Mouse (Mus musculus) cerebellum, adult 18-20 months (tissue): Measurements from ENCODE around the gene Nktr.
A peak's percentile ranks its signal among the peaks of the same experiment; 100 is the strongest.

Source experiments
- DNase-seq, 2 experiments: peaks; one replicate each; pipeline ENCODE4 v3.0.0; 2021

Gene Nktr

DNA sequence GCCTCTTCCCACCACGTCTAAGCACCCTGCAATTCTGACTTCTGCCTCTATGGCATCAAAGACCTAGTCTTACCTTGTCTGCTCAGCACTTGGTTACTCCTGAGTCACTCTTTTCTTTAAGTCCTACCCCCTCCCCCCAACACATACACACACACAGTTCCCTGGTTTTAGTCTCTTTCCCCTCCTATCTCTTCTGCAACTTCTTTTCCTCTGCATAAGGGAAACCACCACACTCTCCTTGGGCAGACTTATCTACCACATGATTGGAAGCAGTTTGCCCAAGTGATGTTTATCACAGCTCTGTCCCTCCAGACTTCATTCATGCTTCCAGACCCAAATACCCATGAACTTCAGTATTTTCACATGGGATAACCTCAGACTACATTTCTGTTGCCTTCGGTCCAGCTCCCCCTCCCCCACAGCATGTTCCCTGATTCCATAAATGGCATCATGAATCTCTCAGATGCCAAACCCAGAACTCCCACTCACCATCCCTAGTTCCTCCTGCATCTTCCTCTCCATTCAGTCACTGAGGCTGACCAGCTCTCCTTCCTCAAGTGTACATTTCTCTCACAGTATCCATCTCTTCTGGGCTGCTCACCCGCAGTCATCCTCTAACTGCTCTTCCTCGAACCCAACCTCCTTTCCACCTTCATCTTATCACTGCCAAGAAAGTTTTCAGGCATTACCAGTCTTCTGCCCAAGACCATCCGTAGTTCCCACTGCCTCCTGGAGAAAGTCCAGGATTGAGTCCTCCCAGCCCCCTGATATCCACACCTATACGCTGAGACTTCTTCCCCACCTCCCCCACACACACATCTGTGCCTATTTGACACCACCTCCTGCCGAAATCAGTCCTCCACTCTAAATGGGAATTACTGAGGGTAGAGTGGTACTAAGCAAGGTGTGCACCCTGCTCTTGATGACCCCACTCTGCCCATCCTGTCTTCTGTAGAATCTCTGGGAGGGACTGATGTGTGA, 10.2 kb upstream of the Nktr start:
- DNase-seq = no peak

DNA sequence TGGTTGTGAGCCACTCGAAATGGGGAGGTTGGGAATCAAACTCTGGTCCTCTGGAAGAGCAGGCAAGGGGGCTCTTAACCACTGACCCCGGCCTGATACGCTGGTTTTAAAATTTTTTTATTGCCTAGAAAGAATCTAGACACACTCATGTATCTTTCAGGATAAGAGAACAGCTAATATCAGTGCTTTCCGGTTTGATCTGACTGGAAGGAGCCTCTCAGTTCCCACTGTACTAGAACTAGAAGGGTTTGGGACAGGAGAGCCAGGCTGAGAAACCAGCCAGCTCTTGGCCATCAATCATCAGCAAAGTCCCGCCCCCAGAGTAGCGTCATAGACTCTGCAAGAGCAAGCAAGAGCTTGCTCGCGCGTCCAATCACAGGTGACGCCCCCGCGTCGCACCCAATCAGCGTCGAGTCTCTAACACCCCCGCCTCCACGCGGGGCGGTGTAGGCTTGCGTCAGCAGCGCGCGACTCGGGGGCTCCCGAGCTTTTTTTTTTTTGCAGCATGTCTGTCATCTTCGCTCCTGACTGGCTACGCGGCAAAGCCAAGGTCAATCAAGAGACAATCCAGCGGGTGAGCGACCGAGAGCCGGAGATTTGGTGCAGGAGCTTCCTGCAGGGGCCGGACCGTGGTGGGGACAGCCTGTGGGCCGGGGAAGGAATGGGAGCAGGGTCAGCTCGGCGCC, 8.9 kb upstream of the Nktr start, which contains the start of gene Ss18l2:
Gene Ss18l2, plus strand, starts transcription at position 432 of the 686 bp plus-strand sequence.
- peak; percentile 97 to 100 for DNase-seq

DNA sequence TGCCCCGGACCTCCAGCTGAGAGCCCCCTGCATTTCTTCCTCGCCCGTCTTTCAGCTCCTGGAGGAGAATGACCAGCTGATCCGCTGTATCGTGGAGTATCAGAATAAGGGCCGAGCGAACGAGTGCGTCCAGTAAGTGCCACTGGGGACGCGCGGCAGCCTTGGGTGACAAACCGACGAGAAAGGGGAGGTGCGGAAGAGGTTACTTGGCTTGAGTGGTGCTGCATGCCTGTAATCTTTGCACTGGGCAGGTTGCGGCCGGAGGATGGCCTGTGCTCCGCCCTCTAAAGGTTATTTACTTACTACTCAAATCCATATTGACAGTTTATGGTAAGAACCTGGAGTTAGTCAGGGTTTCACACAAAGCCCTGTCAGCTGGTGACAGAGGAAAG, 8.4 kb upstream of the Nktr start:
- DNase-seq = peak in 1 of 2 experiments; percentile 56

DNA sequence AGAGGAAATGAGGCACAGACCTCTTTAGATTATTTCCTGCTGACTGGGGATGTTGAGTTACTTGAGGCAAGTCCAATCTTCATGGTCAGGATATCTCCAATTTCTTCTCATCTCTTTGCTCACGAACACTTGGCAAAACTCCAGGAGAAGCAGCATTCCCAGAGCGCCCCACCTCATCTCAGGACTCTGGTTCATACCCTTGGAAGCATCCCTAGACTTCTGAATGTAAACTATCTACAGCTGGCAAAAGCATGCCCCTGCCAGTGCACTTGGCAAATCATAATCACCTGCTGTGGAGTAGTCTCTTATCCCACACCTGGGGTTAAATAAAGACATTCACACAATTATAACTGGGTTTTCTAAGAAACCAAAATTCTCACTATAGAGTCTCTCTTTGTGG, 1.9 kb upstream of the Nktr start:
- no peak for DNase-seq

DNA sequence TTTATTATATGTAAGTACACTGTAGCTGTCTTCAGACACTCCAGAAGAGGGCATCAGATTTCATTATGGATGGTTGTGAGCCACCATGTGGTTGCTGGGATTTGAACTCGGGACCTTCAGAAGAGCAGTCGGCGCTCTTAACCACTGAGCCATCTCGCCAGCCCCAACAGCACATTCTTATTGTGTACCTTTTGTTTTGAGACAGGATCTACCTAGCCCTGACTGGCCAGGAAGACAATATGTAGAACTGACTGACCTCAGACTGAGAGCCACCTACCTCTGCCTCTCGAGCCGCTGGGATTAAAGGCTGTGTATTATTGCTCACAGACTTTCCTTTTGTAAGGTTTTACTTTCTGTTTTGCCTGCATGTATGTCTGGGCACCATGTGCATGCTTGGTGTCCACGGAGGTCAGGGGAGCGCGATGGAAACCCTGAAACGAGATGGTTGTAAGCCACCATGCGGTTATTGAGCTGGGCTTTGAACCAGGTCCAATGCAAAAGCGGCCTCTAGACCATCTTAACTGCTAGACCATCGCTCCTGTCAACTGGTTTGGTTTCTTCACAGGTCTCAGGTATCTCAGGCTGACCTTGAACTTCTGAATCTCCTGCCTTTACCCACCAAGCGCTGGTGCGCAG, 781 bp upstream of the Nktr start:
- no peak for DNase-seq

DNA sequence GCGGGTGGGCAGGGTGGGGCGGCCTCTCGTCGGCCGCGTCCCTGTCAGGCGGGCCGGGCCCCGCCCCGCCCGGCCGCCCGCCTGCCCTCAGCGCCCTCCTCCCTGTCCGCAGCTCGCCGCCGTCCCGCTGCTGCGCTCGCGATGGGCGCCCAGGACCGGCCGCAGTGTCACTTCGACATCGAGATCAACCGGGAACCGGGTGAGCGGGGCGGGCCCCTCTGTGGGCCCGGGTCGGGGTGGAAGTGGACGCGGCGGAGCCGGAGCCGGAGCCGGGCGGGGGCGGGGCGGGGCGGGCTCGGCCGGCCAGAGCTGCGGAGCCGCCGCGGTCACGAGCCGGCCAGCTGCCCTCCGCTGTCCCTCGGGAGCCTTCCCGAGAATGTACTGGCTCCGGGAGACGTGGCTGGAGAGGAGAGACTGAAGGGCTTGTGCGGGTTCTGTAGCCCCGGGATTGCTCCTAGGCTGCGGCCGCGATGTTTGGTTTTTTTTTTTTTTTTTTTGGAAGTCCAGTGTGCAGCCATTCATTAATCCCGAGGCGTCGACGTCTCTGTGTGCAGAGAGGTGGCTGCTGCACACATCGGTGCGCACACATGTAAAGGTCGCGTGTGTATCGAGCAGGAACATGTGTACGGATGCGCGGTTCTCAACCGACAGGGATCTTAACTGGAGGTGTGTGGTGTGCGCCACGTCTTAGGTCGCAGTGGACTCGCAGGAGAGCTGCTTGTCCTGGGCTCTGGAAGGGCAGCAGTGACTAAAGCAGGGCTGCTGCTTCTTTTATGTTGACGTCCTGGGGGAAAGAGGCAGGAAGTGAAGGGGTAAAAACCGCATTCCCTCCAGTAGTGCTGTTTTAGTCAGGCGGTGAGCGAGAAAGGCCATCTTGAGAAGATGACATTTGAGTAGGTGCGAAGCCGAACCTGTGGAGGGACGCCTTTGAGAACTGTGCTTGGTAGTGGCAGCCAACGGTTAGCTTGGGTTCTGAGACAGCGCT, 670 bp downstream of the Nktr start:
- peak in 1 of 2 experiments; percentile 39 for DNase-seq

DNA sequence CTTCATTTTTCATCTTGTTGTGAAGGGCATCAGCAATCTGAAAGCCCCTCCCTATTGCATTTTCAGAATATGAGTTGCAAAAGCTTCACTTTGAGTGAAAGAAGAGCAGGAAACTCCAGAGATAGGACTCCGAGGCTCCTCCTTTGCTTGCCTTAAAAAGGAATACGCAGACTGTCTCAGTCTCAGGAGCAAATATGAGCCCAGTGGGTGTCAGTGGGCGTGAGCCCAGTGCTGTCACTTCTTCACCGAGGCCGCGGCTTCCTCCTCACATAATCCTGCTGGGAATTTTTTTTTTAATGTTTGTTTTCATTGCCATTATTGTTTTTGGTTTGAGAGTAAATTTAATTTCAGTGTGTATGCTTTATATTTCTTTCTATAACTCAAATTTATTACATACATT, 21.5 kb downstream of the Nktr start:
- DNase-seq = no peak

DNA sequence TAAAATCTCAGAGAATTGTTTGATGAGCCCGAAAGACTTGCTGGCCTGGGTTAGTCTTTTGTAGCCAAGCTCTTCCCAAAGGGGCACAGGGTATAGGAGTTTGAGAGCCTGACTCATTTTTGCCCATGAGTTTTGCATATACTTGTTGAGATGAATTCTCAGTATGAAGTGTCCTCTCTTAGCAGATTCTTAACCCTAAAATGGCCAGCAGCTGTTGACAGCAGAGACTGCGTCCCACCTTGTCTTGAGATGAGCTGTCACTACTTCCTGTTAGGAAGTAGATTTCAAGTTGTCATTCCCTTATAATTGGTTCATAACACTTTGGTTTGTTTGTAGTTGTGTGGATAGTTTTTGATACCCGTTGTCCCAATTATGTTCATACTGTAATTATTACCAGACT, 22.2 kb downstream of the Nktr start:
- no peak for DNase-seq

DNA sequence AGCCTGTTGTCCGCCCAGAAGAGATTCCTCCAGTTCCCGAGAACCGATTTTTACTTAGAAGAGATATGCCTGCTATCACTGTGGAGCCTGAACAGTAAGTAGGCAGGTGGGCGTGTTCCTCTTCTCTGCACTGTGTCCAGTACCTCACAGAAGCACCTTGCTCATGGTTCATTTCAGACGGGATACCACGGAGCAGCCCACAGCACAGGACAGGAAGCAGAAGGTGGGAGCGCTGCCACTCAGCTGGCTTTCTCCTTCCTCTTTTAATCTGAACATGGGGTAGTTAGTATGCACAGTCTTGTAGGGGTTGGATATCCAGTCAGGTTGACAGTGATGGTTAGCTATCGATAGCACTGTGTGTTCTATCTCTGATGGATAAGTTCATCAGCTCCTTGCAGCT, 25.1 kb downstream of the Nktr start:
- no peak for DNase-seq

DNA sequence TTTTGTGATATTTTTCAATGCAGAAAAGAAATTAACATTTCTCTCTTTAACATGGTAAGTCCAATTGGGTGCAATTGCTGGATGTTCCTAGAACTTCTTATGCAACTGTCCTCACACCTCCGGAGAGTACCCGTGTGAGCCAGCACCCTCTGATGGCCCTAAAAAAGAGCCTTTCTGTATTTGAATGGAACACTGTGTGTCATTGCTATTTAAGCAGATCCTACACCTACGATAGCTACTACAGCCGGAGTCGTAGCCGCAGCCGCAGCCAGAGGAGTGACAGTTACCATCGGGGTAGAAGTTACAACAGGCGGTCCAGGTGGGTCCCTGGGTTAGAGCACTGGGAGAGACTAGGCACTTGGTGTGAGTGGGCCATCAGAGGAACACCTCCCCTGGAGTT, 33.8 kb downstream of the Nktr start:
- DNase-seq = no peak

DNA sequence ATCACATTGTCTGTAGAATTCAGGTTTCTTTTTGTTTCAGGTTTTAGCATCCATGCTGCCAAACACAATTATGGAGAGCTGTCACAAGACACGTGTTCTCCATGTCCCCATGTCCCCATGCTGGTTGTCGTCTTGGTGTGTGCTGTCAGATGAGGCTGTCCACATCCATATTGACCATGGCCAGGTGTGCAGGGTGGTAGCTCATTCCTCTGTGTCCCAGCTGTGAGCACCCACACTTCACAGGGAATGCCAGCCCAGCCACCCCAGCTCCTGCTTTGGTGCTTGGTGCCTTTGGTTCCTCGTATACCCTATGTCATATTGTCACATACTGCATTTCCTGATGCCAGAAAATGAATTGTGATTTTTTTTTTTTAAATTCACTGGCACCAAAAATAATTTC, 35.7 kb downstream of the Nktr start:
- no peak for DNase-seq

DNA sequence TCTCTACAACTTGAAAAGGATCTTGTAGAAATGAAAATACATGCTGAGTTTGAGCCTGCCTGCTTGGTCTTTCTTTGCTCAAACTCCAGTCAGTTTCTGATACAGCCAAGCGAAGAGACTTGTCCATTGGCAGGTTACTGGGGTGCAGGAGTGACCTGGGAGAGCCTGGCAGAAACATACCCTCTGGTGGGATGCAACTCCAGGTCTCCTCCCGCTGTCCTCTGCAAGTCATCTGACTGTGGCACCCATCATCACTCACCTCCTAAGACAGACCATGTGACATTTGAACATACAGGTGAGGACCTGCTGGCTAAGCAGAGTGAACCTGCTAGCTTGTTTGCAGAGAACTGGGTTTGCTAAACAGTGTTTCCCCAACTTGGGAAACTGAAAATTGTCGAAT, 37.8 kb downstream of the Nktr start:
- DNase-seq = no peak

DNA sequence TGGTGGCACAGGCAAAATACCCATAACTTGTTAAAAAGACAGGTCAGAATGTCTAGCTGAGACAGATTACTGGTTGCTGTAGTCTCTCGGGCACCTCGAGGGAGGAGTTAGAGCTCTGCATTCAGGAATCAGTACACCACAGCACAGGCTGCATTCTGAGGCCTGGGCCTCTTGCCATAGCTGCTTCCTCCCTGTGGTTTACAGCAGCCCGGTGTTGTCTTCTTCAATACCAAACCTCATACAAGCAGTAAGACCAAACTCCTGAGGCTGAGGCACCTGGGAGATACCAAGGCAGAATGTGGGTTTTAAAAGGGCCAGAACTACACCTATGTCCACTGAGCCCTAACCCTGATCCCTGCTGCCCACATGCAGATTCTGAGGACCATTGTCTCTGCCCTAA, 38.5 kb downstream of the Nktr start:
- peak; percentile 30 to 34 for DNase-seq

DNA sequence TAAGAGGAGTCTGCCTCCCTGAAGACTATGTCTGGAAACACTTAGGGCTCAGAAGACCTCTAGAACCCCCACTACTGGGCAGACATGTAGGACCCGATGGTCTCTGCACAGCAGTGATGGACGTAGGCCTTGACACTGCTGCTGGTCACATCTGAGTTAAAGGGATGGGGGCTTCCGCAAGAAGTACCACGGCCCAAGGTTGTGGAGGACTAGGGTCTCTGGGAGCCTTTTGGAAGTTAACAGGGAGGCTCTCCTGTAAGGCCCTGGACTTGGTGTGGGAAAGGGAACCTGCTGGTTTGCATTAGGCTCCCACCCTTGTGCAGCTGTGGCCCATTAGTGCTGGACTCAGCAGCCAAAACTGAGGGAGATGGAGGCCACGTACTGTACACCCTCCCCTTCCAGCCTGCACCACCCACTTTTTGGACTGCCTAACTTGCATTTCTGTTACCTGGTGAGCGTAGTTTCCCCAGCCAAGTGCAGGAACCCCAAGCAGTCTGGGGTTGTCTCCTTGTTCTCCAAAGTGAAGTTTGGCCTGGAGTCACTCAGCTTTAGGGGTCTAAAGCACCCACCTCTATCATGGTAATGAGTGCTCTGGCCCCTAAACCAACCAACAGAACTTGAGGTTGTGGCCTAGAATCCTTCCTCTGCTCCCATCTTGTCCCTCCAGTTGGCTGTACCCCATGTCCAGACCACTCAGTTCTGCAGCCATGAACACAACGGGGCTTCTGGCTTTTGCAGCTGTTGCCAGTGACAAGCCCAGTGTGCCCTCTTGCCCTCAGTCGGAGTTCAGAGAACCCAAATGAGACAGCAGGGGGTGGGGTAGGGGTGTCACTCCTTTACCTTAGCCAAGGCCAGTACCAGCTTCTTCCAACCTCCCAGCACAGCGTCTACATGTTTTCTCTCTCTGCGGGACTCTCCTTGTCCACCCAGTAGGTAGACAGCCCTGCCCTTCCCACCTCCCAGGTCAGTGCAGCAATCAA, 39.2 kb downstream of the Nktr start:
- peak in 1 of 2 experiments; percentile 34 for DNase-seq

DNA sequence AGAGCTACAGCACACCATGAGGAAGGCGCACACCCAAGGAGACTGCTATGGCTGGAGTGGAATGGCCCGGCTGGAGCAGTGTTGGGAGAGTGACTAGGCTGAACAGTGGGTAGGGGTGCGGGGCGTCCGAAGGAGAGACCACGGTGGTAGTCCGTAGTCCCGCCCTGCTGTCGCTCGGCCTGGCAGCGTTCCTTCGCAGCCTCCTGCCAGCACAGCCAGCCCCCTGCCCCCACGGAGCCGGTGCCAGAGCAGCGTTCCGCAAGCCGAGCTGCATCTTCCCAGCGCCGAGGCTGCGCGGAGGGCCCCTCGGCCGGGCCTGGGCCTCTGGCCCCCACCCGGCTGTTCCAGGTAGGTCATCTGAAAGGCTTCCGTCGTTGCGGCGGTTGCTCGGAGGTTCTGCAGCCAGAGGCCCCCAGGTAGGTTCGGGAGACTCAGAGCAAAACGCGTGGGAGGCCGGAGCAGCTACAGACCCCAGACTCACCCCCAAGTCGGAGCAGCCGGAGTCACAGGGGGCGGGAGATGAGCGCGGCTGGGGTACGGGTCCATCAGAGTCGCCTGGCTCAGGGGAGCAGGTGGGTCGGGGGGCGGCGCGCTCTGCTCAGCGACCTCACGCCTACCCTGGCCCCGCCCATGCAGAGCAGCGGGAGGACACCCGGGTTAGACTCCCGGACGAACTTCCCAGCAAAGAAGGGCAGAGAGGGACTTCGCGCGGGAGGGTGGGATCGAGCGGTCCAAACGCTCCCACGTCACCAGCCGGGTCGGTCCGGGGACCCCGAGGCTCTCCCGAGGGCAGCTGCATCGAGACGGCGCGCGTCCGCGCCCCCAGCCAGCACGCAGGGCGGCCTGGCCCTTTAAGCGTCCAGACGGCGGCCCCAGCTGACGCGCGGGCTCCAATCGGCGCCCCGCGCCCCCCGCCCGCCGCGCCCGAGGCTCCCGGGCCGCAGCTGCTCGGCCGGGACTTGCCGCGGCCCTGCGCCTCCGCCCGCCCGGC, 40.4 kb downstream of the Nktr start, which contains the start of gene Zfp651:
Gene Zfp651, plus strand, starts transcription at position 240 of the 991 bp plus-strand sequence.
- DNase-seq = peak; percentile 63 to 77

DNA sequence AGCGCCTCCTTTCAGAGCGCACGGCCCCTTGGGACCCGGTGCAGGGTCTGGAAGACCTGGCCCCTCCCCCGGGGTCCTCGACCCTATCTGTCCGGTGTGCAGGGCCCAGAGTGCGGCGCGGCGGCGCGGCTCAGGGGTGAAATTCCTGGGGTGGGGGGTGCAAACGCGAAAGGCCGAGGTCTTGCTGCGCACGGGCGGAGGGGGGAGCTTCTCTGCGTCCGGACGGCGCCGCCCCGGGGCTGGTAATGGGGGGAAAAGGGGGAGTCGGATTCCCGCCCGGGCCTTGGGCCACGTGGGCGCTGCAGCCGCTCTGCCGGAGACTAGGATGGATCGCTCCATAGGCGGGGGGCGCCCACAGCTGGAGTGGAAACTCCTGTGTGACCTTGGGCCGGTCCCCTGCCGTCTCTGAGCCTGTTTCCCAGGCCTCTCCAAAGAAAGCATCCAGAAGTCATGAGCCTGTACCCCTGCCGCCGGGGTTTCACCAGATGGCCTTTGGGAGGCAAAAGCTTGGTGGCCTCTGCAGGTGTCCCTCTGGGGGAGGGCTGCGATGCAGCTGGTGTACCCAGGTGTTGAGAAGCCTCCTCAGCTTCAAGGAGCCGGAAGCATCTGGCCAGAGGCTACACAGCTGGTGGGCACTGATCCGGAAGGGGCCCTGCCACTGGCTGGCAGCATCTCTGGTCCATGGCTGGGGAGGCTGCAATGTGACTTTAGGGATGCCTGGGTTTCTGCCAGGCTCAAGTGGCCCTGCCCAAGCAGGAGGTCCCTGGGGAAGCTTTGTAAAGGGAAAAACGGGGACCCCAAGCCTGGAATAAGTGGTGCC, 41.5 kb downstream of the Nktr start:
- DNase-seq = peak; percentile 47 to 53

DNA sequence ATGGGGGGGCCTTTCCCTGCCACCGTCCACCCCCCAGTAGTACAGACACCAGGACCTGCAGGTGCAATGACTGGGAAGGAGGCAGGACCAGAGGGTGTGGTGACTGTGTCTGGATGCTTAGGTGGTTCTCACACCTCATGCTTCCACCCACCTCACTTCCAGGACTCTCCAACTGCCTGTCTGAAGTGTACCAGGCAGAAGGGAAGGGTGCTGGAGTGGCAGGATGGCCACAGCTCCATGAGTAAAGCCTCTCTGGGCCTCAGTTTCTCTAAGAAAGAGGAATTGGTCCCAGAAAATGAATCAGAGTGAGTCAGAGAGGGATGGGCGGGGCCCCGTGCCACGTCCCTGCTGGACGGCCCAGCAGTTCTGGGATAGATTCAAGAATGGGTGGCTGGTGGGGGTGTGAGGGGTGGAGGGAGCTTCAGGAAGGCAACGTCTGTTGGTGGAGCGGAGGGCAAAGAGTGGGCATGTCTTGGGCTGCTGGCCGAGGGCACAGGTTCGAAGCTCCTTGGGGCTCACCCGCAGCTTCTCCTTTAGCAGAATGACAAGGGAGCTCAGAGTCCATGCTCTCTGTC, 42.2 kb downstream of the Nktr start:
- DNase-seq = no peak

DNA sequence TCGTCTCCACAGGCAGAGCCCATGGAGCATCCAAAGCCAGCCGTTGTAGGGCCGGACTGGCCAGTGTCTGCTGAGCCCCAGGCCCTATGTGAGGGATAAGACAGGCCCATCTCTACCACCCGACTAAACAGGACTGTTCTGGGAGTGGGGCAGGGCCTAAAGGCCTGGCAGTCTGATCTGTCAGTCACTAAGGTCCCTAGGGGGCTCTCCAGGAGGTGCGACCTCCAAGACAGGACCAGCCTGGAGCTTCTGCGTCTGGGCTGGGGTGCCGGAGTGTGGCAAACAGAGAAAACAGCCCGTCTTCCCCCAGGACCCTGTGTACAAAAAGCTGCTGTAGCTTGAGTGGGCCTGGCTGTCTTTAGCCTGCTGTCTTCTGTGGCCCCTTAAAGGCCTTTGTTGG, 42.8 kb downstream of the Nktr start:
- DNase-seq = no peak
